Mouse (Mus musculus) embryonic stem cell, embryonic (primary cell): ENCODE results near the gene Map4k3.

Source experiments
- CTCF ChIA-PET, 4 experiments: fragments of 300-600 bp in 2 of 4; fragments of 350-600 bp in 2 of 4; sonication (Branson Sonifier 250); formaldehyde crosslinking; loops; one replicate each; lab custom pipeline; 2022; ENCODE audit warnings: inconsistent platforms in 2 of 4; lab: Charles Lee
- POLR2A ChIA-PET, 4 experiments: fragments of 300-600 bp in 2 of 4; fragments of 350-600 bp in 2 of 4; sonication (Branson Sonifier 250); formaldehyde crosslinking; loops; one replicate each; lab custom pipeline; 2022; ENCODE audit warnings: antibody characterized with exemption in 4 of 4, inconsistent platforms in 1 of 4; lab: Charles Lee

Map4k3 gene

DNA sequence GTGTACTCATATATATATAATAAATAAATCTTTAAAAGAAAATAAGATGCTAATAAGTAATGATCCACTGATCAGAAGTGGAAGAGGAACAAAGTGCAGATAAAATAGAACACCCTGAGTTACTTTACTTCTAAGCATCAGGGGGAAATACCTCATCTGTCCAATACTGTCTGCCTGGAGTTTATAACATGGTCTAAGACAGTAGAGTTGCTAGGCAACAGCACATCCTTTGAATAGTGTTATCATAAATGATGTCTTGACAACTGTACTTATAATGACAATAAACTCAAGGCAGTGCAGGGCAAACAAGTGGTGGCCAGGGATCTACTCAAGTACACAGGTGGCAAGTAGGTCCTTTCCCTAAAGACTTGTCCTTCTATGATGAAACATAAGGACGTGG, 57.9 kb downstream of the Map4k3 start:
- ChIA-PET POLR2A (interaction anchor here in 1 of 4 experiments (0.7 kb wide), 1 partner anchor 41 kb away, joined by 3 read pairs; no protein-coding TSS in a partner anchor), CTCF (no interaction called here)

GRCm38 (mm10) chr17:80663623-80664022, 64.7 kb downstream of the Map4k3 start:
- ChIA-PET POLR2A (interaction anchor here in 3 of 4 experiments (0.8 to 8.5 kb wide), 51 partner anchors 8 to 161 kb away, joined by 3 to 81 read pairs (median 4); no protein-coding TSS in a partner anchor), CTCF (interaction anchor here in 1 of 4 experiments (1.0 kb wide), 1 partner anchor 353 kb away, joined by 3 read pairs; no protein-coding TSS in a partner anchor)

DNA sequence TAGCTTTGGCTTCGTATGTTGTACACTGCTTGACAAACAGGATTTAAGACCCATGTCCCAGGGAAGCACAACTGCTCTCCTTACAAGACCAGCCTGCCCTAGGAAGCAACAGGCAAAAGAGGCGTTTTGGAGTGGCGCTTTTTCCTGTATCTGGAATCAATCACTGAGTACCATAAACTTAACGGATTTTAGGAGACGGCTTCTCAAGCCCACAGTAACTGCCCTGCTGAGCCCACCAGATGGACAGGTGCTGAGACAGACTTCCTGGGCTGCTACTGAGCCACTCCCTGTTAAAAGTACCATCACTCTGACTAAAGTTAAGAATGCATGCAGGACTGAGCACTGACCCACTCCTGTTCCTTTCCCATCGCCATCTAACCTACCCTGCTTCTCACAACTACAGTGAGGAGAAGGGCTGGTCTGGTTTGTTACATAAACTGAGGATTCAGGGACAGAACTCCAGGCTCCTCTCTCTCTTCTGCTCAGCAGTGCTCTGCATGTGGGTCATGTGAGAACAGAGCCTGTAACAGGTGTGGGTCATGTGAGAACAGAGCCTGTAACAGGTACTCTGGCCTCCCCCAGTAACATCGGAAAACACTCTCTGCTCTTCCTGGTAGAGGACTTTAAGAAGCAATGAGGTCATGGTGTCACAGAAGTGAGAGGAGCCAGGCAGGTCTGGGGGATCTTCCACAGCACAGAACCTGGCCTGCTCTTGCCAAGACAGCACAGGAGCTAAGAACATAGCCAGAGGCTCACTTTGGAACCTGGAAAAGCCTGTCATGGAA, 65.3 kb downstream of the Map4k3 start:
- ChIA-PET POLR2A (interaction anchor here in 3 of 4 experiments (0.7 to 8.5 kb wide), 52 partner anchors 8 to 162 kb away, joined by 3 to 81 read pairs (median 4); partner anchors contain the start of gene Map4k3 (in 1 of the 3)), CTCF (interaction anchor here in 1 of 4 experiments (0.5 kb wide), 1 partner anchor 600 kb away, joined by 4 read pairs; no protein-coding TSS in a partner anchor)

DNA sequence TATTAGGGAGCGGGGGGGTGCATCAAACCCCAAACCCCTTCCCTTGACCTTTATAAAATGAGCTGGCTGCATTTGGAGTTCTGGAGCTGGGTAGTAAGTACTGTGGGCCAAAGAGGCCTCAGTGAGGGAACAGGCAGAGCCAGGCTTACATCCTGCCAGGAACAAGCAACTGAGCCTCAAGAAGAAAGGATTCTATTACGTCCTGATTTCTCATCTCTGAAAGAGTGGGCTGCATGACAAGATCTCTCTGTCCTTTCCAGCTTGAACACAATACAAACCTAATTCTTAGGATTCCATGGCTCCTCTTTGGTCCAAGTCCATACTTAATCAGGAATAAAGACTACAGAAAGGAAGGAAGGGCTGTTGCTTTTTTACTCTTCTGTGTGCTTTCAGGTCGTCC, 66.4 kb downstream of the Map4k3 start:
- CTCF ChIA-PET = interaction anchor here in 1 of 4 experiments (0.6 kb wide), 1 partner anchor 107 kb away, joined by 8 read pairs; no protein-coding TSS in a partner anchor
- POLR2A ChIA-PET = interaction anchor here in 2 of 4 experiments (0.7 to 8.5 kb wide), 9 partner anchors 9 to 124 kb away, joined by 3 to 81 read pairs (median 4); partner anchors contain the start of gene Map4k3 (in 1 of the 2)

DNA sequence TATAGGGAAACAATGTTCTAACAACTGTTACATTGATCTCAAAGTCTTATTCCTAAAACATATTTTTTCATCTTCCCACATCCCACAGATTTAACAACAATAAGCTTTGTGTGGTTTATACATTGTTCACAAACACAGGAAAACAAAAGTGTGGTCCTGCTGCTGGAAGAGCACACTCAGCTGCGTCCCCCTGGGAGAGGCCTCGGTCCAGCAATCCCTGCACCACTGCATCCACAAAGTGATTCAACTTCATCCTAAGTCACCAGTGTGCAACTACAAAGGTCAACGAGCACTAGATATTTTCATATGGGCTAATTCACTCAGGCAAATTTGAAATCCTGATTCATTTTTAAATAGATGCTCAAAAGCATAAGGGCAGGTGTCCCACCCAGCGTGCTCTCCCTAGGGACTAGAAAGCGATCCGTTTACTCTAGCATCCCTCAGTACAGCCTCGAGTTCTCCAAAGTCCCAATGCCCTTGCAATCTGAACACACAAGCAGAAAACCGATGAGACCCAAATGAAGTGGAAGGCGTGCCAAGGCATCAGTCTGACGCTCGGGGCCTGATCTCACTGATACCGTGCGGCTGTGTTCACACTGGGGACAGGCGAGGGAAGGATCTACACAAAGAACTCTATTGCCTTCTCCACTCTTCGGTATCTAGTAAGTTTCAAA, 67.4 kb downstream of the Map4k3 start:
- CTCF ChIA-PET = interaction anchor here in 2 of 4 experiments (0.5 to 1.3 kb wide), 2 partner anchors 40 to 65 kb away, joined by 3 read pairs; no protein-coding TSS in a partner anchor
- POLR2A ChIA-PET = interaction anchor here in 2 of 4 experiments (0.8 to 6.1 kb wide), 11 partner anchors 9 to 125 kb away, joined by 3 to 38 read pairs (median 4); partner anchors contain the start of gene Map4k3 (in 1 of the 2)

GRCm38 (mm10) chr17:80660234-80660633, 68.1 kb downstream of the Map4k3 start:
- ChIA-PET CTCF (interaction anchor here in 1 of 4 experiments (1.3 kb wide), 1 partner anchor 39 kb away, joined by 3 read pairs; no protein-coding TSS in a partner anchor), POLR2A (interaction anchor here in 2 of 4 experiments (0.8 to 2.0 kb wide), 11 partner anchors 8 to 404 kb away, joined by 3 to 6 read pairs (median 4); partner anchors contain the start of gene Map4k3 (in 1 of the 2))

DNA sequence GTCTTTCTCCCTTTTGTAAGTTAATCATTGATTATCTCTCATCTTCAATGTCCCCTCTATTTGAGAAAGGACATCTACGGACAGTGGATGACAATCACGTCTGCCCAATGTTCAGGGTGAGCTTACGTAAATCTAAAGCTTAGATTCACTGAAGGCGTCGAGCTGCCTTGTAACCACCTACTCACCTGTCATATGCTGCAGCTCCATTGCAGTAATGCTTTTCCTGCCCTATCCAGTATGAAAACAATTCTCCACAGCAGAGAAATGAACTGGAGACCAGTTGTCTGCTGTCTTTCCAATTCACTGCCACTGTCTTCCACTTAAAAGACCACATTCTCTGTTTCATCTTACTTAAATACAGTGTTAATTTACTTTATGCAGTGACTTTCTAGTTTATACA, 68.5 kb downstream of the Map4k3 start:
- CTCF ChIA-PET = interaction anchor here in 1 of 4 experiments (1.3 kb wide), 1 partner anchor 39 kb away, joined by 3 read pairs; no protein-coding TSS in a partner anchor

GRCm38 (mm10) chr17:80654323-80654722, 74.0 kb downstream of the Map4k3 start:
- ChIA-PET CTCF (interaction anchor here in 1 of 4 experiments (0.6 kb wide), 1 partner anchor 38 kb away, joined by 7 read pairs; no protein-coding TSS in a partner anchor), POLR2A (interaction anchor here in 1 of 4 experiments (1.4 to 1.7 kb wide), 2 partner anchors 9 to 11 kb away, joined by 4 to 10 read pairs; no protein-coding TSS in a partner anchor)

More for the DNA sequence above, 68.5 kb downstream of the Map4k3 start:
- POLR2A ChIA-PET = interaction anchor here in 2 of 4 experiments (0.7 to 2.0 kb wide), 11 partner anchors 8 to 405 kb away, joined by 3 to 6 read pairs (median 4); partner anchors contain the start of gene Map4k3 (in 1 of the 2)

DNA sequence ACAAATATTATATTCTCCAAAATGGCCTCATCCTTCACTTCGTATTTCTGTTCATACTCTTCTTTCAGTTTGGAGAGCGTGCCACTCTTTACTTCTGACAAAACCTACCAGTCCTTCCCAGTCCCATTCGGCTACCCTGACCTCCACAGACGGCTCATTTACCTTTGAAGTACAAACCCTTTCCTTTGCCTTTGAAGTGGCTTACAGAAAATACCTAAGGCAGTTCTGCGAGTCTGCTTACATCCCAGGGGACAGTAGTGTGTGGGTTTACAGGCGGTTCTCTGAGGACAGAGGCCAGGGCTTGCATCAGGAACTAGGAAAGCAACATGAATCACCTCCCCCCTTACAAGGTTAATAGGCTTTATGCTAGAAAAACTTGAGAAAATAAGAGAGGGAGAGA, 75.5 kb downstream of the Map4k3 start:
- CTCF ChIA-PET = interaction anchor here in 2 of 4 experiments (0.6 to 1.0 kb wide), 3 partner anchors 31 to 363 kb away, joined by 3 to 4 read pairs (median 3); no protein-coding TSS in a partner anchor

DNA sequence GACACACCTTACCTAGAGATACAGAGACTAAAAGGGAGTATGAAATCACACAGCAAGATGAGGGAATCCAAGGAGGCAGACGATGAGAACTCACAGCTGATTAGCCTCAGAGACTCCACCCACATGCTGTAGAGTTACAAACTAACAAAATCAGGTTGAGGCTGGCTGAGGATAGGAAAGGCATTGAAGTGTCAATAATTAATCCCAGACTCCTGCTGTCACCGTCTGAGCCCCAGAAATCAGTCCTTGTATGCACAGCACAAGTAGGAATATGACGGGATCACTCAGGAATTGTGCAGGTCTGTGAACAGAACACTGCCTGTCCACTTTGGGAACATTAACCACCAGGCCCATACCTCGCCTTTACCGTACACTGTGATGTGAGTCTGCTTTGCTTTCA, 81.4 kb downstream of the Map4k3 start:
- ChIA-PET POLR2A (interaction anchor here in 3 of 4 experiments (0.9 to 4.0 kb wide), 6 partner anchors 11 to 28 kb away, joined by 3 to 20 read pairs (median 4); no protein-coding TSS in a partner anchor), CTCF (no interaction called here)

More for the DNA sequence above, 75.5 kb downstream of the Map4k3 start:
- POLR2A ChIA-PET = interaction anchor here in 2 of 4 experiments (0.6 to 6.3 kb wide), 16 partner anchors 7 to 462 kb away, joined by 3 to 39 read pairs (median 5); partner anchors contain the start of gene Cdkl4 (in 1 of the 2)

DNA sequence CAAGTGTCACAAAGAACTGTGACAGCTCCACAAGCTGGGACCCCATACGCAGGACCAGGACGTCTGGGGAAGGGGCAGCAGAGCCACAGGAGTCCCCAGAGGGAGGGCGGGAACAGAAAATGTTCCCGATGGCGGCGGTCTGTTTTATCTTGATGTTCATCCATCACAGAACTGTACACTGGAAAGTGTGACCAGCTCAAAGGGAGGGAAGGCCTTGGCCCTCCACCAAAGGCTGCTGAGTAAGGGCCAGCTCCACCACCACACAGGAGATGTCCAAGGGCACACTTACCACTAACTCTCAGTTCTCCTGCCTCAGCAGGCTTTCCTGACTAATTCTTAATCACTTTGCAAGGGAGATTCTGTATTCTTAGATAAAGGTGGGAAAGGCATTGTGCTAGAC, 82.2 kb downstream of the Map4k3 start:
- POLR2A ChIA-PET = interaction anchor here in 3 of 4 experiments (0.7 to 4.0 kb wide), 13 partner anchors 9 to 150 kb away, joined by 3 to 20 read pairs (median 4); no protein-coding TSS in a partner anchor

GRCm38 (mm10) chr17:80645694-80646034, 82.6 kb downstream of the Map4k3 start:
- CTCF ChIA-PET = no interaction called here
- POLR2A ChIA-PET = interaction anchor here in 3 of 4 experiments (0.7 to 4.0 kb wide), 16 partner anchors 8 to 163 kb away, joined by 3 to 20 read pairs (median 4); no protein-coding TSS in a partner anchor

More for the DNA sequence above, 82.2 kb downstream of the Map4k3 start:
- CTCF ChIA-PET = no interaction called here

- CTCF ChIA-PET = interaction anchor here in 1 of 4 experiments (0.6 kb wide), 1 partner anchor 351 kb away, joined by 4 read pairs; no protein-coding TSS in a partner anchor
- POLR2A ChIA-PET = interaction anchor here in 3 of 4 experiments (0.7 to 4.0 kb wide), 14 partner anchors 8 to 163 kb away, joined by 3 to 20 read pairs (median 4); no protein-coding TSS in a partner anchor
Observed at GRCm38 (mm10) chr17:80644983-80645693, 83.1 kb downstream of the Map4k3 start.

DNA sequence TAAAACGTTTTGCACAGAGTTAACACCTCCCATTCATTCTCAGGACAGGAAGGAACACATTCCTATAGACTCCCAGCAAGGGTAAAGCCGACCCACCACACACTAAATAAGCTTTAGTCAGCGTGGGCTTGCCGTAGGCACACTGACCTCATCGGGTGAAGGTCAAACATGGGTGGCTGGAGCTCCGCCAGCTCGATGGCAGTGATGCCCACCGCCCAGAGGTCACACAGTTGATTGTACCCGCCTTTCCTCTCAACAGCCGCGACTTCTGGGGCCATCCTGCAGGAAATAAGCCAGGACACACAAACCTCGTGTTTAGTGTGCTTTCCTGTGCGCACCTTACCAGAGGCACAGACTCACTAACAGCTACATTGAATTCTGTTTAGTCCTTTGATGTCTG, 83.7 kb downstream of the Map4k3 start:
- CTCF ChIA-PET = interaction anchor here in 1 of 4 experiments (0.6 kb wide), 1 partner anchor 351 kb away, joined by 4 read pairs; no protein-coding TSS in a partner anchor

DNA sequence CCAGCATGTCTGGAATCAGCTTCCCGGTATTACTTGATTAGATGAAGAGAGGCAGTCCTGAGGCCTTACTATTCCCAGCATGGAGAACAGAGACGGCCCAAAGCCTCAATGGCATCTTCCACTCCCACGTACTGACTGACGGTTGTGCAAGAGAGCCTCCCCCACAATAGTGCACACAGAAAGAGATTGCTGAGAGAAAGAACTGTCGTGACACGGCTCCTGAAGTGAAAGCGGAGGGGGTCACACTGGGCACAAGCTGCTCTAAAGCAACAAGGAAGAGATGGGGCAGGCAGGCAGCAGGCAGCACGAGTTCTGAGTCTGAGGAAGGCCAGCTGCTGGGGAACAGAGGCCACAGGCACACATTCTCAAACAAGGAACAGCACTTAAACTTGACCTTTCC, 90.2 kb downstream of the Map4k3 start:
- ChIA-PET POLR2A (interaction anchor here in 3 of 4 experiments (0.5 to 5.2 kb wide), 9 partner anchors 13 to 159 kb away, joined by 3 to 81 read pairs (median 4); no protein-coding TSS in a partner anchor), CTCF (interaction anchor here in 1 of 4 experiments (1.3 kb wide), 1 partner anchor 18 kb away, joined by 3 read pairs; no protein-coding TSS in a partner anchor)

More for the DNA sequence above, 83.7 kb downstream of the Map4k3 start:
- POLR2A ChIA-PET = interaction anchor here in 2 of 4 experiments (1.0 to 4.0 kb wide), 7 partner anchors 9 to 158 kb away, joined by 3 to 20 read pairs (median 5); no protein-coding TSS in a partner anchor

DNA sequence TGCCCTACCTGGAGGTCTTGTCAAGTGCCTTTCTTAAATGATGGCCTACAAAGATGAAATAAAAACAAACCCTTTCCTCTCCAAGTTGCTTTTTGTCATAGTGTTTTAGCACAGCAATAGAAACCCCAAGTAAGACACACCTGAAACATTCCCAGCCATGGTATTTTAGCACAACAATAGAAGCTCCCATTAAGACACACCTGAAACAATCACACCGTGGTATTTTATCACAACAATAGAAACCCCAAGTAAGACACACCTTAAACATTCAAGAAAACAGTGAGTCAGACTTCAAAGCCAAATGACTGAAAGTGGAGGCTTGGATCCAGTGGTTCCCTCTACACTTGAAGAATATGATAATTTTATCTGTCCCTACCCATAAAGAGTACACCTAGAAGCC, 92.5 kb downstream of the Map4k3 start:
- ChIA-PET CTCF (interaction anchor here in 3 of 4 experiments (1.1 to 1.4 kb wide), 5 partner anchors 13 to 40 kb away, joined by 3 to 5 read pairs (median 3); no protein-coding TSS in a partner anchor), POLR2A (interaction anchor here in 3 of 4 experiments (0.6 to 5.2 kb wide), 73 partner anchors 9 to 429 kb away, joined by 3 to 81 read pairs (median 4); partner anchors contain the start of genes Map4k3 (in 2 of the 3), Srsf7 (in 2 of the 3), Ttc39d (in 2 of the 3) and Morn2 (in 1 of the 3))
